Mouse (Mus musculus) thymus, adult 18-20 months (tissue): Measurements from ENCODE around the gene Unc93a.
"Not testable (repeated sequence)": the region's sequence is repeated elsewhere in the genome, so short reads cannot be mapped to it uniquely, and the experiment has no call there.

ENCODE experiments used
- DNase-seq, 2 experiments: peaks; one replicate each; pipeline ENCODE4 v3.0.0; 2022; ENCODE audit warnings: mixed read lengths in 2 of 2

Gene Unc93a

DNA sequence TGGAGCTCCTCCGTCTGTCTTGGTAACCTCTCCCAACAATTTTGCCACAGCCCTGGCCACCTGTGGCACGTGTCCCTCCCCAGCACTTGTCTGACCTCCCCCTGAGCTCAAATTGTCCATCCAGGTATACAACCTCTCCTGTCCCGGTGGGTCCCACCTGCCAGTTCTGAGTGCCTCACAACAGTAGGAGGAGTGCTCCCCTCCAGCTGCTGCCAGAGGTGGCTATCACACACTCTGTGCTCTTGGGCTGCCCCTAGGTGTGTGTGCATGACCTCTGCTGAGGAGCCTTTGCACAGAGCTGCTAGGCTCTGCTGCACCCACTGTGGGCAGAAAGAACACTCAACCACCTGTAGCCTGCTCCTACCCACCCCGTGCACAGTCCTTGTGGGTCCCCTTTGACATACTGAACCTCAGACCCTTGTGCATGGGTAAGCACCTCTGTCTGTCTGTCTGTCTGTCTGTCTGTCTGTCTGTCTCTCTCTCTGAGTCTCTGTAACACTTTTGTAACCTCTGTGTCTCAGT lies 63.7 kb downstream of the Unc93a start:
- not testable (repeated sequence) for DNase-seq

DNA sequence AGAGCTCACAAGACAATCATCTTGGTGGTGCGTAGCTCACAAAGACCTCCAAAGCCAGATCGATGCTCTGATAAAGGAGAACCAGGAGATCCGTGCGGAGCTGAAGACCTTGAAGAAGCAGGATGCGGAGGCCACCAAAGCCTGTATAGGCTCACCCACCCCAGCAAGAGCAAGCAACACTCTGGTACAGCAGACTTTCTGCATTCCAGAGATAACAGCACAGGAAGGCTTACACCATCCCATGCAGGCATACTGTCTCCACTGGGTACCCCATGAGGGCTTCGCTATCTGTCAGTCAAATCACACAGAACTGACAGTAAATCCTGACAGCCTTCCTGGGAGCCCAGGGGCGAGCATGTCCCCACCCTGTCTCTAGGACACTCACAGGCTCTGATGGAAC lies 68.7 kb downstream of the Unc93a start:
- DNase-seq: not testable (repeated sequence)

DNA sequence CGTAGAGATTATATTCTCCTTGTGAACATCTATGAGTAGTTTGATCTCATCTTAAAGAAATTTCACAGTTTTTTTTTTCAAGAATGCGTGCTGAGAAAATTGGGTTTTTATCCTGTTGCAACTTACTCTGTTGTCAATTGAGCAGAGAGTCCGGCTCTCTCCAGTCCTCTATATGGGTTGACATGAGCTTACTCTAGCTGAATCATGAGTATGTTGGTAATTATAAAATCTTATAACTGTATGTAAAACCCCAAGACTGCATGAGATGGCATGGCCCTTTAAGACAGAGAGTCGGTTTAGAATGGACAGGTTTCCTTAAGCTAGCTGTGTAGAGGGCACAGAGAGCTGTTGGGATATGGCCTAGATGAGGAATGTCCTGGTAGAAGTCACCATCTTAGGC lies 70.8 kb downstream of the Unc93a start, which contains the start of gene Tcp10b:
Gene Tcp10b, plus strand, starts transcription at position 301 of the 400 bp plus-strand sequence.
- not testable (repeated sequence) for DNase-seq
